Mouse (Mus musculus): ENCODE measurements around the gene Dpysl4. TPM values are rescaled to one million over a fixed set of nuclear protein-coding genes. Genes with fewer than 3 reads are reported as not detected.
A peak's percentile ranks its signal among the peaks of the same experiment; 100 is the strongest.

Dpysl4 gene
- total RNA-seq, 2 experiments from 2014 or later = 102 to 105 TPM

DNA sequence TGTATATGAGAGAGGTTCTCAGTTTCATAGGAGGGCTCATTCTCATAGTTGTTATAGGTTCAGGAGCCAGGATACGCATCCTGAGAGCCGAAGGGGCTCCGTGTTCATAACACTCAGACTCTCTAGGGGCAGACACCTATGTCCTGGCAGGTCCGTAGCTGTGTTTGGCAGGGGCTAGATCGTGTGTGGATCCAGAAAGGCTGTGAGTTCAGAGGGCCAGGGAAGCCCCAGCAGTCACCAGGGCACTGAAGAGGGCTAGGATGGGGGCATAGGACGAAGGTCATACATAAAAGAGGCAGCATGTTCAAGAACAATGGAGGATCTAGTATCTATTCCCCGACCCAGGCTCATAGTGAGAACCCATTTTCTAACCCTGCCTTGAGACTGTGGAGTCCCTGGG, 9.5 kb downstream of the Dpysl4 start:
- DNase-seq (ENCODE audit: low spot score in 2 of 2) = no peak

DNA sequence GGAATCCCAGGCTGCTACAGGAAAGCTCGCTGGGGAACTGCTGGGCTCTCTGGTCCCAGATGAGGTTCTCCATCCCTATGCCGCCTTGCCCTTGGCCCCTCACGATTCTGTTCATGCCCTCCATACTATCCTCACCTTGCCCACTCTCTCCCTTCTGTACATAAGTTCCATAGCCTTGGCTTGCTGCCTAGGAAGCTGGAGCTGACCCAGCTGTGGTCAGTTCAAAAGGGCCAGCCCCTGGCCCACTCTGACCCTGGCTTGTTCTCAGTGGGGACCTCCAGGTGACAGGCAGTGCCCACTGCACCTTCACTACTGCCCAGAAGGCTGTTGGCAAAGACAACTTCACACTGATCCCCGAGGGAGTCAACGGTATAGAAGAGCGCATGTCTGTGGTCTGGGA, 10.6 kb downstream of the Dpysl4 start:
- no peak for DNase-seq (ENCODE audit: low spot score in 2 of 2)

DNA sequence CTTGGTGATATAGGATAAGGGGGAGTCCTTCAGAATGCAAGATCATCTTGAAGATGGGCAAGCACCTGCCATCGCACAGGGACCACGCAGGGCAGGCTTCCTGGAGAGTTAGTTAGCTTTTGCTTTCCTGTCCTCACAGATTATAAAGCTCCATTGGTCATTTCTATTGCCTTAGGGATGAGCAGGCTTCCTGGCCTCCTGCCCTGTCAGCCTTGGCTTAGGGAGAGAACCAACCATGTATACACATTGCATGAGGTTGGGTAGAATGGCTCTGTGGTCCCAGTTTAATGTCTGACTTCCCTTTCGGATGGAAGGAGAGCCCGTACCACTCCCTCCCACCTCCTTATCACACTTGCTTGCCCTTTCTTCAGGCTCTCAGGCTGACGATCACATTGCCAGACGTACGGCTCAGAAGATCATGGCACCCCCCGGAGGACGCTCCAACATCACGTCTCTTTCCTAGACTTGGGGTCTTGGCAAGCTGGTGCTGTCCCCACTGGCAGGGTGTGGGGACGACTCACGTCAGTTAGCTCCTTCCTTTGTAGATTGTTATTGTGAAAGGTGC, 14.8 kb downstream of the Dpysl4 start:
- no peak for DNase-seq (ENCODE audit: low spot score in 2 of 2)

DNA sequence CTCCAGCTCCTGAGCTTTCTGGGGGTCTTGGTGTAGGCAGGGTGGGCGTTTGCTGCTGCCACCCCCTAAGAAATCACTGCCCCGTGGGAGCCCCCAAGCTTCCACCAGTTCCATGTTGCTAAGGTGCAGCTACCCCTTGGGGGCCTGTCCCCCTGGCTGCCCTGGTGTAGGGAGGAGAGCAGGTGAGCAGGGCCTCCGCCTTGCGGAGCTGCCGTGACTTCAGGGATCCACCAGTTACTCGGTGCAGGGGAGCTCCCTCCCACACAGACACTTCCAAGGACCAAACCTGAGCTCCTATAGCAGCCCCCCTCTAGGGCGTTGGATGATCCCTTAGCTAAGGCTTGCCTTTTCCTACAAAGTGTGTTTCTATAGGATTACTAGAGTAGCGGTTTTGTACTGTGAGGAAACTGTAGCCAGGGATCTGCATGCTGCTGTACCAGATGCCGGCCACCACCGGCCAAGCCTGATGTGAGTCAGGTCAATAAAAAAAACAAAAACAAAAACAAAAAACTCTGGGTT, 15.5 kb downstream of the Dpysl4 start:
- DNase-seq (ENCODE audit: low spot score in 2 of 2) = no peak

DNA sequence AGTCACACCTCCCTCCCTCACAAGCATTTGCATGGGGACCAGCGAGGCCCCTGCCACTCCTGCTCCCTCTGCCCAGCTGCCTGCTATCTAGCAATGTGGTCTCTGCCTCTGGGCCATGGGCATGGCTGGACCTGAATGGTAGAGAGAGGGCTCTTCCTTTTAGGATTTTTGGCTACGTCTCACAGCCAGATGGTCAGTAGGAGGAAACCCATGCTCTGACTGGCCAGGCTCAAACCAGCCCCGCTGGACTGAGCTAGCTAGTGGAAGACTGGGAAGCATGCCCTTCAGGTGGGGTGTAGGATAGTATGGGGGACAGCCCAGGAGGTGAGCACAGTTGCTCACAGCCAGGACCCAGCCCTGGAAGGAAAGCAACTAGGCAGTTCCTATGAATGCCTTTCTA, 16.0 kb downstream of the Dpysl4 start:
- no peak for DNase-seq (ENCODE audit: low spot score in 2 of 2)

GRCm38 (mm10) chr7:139103960-139104381, 18.2 kb downstream of the Dpysl4 start:
- peak in 1 of 2 experiments; percentile 54 for DNase-seq (ENCODE audit: low spot score in 2 of 2)

DNA sequence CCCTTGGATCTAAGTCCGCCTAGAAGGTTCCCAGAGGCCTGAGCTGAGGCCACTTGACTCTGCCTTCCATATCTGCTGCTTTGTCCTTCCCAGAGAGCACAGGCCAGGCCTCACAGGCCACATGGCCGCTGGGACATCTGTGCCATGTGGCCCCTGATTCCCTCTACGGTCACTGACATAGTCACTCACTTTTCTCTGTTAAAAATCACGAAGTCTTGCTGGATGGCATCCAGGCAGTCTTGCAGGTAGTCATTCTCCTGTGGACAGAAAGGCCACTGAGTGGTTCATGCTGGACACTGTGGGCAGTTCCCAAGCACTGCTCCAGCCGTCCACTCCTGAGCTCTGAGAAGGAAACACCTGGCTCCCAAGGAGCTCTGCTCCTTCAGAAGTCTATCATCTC, 19.3 kb downstream of the Dpysl4 start:
- DNase-seq (ENCODE audit: low spot score in 2 of 2) = no peak

DNA sequence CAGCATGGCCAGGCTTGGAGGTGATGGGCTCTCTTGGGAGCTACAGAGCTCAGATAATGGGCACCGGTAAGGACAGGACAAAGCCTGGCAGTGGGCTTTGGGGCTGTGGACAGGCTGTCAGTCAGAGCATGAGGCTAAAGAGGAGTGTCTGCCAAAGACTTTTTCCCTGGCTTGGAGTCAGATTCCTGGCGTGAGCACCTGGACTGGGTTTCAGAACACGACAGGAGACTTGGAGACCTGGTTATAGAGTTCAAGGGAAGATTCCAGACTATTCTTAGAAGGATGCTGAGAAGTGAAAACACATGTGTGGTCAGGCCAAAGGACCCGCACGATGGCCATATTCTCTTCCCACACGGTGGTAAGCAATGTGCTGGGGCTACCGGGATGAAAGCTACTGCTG, 19.9 kb downstream of the Dpysl4 start:
- DNase-seq (ENCODE audit: low spot score in 2 of 2) = no peak

- DNase-seq (ENCODE audit: low spot score in 2 of 2) = no peak
Observed at GRCm38 (mm10) chr7:139107908-139108650, 22.3 kb downstream of the Dpysl4 start.

GRCm38 (mm10) chr7:139119152-139119774, 33.5 kb downstream of the Dpysl4 start:
- DNase-seq (ENCODE audit: low spot score in 2 of 2) = peak; percentile 85 to 93

DNA sequence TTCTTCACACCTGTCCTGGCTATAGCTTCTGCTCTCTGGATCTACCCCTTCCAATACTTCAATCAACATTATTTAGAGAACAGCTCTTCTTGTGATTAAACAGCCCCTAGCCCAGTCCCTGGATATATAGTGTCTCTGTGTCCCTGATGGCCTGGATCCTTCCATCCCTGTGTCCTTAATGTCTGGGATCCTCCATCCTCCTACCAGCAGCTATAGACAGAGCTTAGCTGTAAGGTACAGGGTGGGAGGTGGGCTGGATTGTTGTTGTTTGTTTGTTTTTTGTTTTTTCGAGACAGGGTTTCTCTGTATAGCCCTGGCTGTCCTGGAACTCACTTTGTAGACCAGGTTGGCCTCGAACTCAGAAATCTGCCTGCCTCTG, 34.0 kb downstream of the Dpysl4 start:
- no peak for DNase-seq (ENCODE audit: low spot score in 2 of 2)

DNA sequence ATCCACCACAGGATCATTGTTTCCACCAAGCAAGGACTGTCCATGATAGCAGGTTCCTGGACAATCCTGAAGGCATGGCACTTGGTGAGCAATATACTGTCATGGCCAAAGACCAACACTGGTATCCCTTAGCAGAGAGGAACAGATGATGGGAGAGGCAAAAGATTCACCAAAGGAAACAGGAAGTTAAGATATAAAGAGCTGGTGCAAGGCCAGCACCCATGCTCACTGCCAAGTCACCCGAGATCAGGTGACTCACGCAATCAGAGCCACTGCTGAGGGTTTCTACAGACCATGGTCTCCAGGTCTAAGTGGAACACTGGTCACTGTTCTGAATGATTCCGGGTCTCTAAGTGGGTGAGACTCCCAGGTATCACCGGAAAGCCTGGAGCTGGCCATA, 40.1 kb downstream of the Dpysl4 start:
- DNase-seq (ENCODE audit: low spot score in 2 of 2) = no peak

- peak in 1 of 2 experiments; percentile 37 for DNase-seq (ENCODE audit: low spot score in 2 of 2)
Observed at GRCm38 (mm10) chr7:139126549-139126948, 40.7 kb downstream of the Dpysl4 start.

- no peak for DNase-seq (ENCODE audit: low spot score in 2 of 2)
Observed at GRCm38 (mm10) chr7:139128994-139129393, 43.2 kb downstream of the Dpysl4 start.

DNA sequence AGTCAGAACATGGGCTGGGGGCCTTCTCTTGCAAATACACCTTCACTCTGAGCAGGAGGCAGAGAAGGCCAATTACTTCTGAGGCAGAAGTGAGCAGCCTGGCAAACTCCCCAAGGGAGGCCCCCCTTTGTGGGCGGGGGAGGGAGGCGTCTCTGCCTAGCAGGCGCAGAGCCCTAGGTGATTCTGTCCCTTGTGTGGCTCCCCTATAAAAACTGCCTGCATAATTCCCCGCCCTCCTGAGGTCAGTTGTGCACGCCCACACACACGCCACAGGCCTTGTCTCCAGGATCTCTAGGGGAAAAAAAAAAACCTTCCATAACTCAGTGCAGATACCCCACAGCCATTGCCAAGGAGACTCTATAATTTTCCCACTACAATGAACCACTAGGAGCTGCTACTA, 44.6 kb downstream of the Dpysl4 start:
- no peak for DNase-seq (ENCODE audit: low spot score in 2 of 2)

- DNase-seq (ENCODE audit: low spot score in 2 of 2) = no peak
Observed at GRCm38 (mm10) chr7:139131538-139131937, 45.7 kb downstream of the Dpysl4 start.

- DNase-seq (ENCODE audit: low spot score in 2 of 2) = peak; percentile 39 to 60
Observed at GRCm38 (mm10) chr7:139133446-139133845, 47.6 kb downstream of the Dpysl4 start.

- no peak for DNase-seq (ENCODE audit: low spot score in 2 of 2)
Observed at GRCm38 (mm10) chr7:139135236-139135635, 49.4 kb downstream of the Dpysl4 start.

DNA sequence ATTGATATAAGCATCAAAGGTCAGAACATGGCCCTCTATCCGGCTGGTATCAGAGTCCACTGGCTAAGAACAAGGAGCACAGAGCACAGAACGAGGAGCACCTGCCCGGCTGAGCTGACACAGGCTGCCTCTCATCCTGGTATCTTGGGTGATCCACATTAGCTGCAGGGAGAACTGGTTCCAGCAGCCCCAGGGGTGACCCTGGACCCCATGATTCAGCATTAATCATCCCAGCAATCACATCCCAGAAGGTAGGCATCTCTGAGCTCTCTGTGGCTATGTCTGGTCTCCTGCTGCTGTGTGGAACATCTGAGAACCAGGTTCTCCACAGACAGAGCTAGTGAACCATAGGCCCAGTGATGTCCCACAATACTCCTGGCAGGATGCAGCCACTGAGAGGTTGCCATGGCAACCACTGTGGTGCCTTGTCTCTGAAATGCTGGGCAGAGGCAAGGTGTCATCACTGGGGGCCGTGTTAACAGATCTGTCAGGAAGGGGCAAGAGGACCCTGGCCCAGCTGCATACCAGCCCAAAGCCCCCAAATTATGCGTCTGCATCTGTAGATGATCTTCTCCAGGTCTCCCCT, 51.2 kb downstream of the Dpysl4 start:
- no peak for DNase-seq (ENCODE audit: low spot score in 2 of 2)

- DNase-seq (ENCODE audit: low spot score in 2 of 2) = peak; percentile 24 to 45
Observed at GRCm38 (mm10) chr7:139139921-139140461, 54.2 kb downstream of the Dpysl4 start.

GRCm38 (mm10) chr7:139143785-139144184, 58.0 kb downstream of the Dpysl4 start:
- no peak for DNase-seq (ENCODE audit: low spot score in 2 of 2)

DNA sequence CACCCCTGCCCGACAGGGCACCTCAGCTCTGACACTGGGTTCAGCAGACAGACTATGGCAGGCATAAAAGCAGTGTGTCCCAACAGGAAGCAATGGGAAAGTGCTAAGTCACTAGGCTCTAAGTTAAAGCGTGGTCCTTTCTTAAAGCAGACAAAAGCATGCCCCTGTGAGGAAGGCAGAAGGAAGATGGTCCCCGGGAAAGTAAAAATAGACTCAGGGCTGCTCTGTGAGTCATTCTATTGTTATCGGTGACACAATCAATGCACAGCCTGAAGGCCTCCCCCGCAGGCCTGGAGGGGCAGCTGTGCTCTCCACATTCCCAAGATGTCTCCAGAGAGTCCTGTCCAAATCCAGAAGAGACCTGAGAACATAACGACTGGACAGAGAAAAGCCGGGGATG, 60.1 kb downstream of the Dpysl4 start:
- no peak for DNase-seq (ENCODE audit: low spot score in 2 of 2)

Measured in layer of hippocampus, postnatal 14 days (tissue).